Mouse (Mus musculus): Measurements from ENCODE around the gene Hcfc1r1. TPM values are rescaled to one million over a fixed set of nuclear protein-coding genes. Genes with fewer than 3 reads are reported as not detected.
A peak's percentile ranks its signal among the peaks of the same experiment; 100 is the strongest.

Hcfc1r1 gene
- 100 to 1,000 TPM; 135 to 138 TPM for total RNA-seq (2021)
- long read RNA-seq, experiment 1, transcript Hcfc1r1-201 (3 exons, 946 nt) = major isoform, 30 of 64 reads
- long read RNA-seq, experiment 1, partial matches to known transcripts = 26 of 64 reads
- long read RNA-seq, experiment 1, other reads (novel, unspliced or antisense) = 8 of 64 reads
- long read RNA-seq, experiment 2, transcript Hcfc1r1-201 (3 exons, 946 nt) = major isoform, 17 of 59 reads
- long read RNA-seq, experiment 2, partial matches to known transcripts = 31 of 59 reads
- long read RNA-seq, experiment 2, other reads (novel, unspliced or antisense) = 11 of 59 reads

GRCm38 (mm10) chr17:23673424-23674073, at the start of gene Hcfc1r1, which contains the start of gene Thoc6:
Gene Hcfc1r1 (plus strand): TSS chr17:23673596.
Gene Thoc6 (minus strand): TSS chr17:23673882.
- DNase-seq (ENCODE audit: low spot score) = peak; percentile 93

GRCm38 (mm10) chr17:23627813-23628212, 45.6 kb upstream of the Hcfc1r1 start:
- no peak for DNase-seq (ENCODE audit: low spot score)

GRCm38 (mm10) chr17:23630195-23631020, 43.0 kb upstream of the Hcfc1r1 start:
- DNase-seq (ENCODE audit: low spot score) = peak; percentile 65

DNA sequence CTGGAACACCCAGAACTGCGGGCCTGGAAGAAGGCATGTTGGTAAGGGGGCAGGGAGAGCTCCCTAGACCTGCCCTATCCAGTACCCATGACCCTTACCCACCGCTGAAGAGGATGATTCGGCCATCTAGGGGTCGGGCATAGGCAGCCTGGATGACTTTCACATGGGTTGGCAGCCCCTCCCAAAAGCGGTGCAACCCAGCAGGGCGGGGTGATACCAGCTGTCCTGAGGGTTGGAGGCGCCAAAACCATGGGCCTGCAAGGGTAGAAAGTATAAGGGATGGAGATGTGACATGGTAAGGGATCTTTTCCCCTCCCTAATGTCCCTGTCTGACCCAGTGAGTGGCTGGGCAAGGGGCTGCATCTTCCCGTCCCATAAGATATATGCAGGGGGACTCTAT, 42.2 kb upstream of the Hcfc1r1 start:
- DNase-seq (ENCODE audit: low spot score) = no peak

DNA sequence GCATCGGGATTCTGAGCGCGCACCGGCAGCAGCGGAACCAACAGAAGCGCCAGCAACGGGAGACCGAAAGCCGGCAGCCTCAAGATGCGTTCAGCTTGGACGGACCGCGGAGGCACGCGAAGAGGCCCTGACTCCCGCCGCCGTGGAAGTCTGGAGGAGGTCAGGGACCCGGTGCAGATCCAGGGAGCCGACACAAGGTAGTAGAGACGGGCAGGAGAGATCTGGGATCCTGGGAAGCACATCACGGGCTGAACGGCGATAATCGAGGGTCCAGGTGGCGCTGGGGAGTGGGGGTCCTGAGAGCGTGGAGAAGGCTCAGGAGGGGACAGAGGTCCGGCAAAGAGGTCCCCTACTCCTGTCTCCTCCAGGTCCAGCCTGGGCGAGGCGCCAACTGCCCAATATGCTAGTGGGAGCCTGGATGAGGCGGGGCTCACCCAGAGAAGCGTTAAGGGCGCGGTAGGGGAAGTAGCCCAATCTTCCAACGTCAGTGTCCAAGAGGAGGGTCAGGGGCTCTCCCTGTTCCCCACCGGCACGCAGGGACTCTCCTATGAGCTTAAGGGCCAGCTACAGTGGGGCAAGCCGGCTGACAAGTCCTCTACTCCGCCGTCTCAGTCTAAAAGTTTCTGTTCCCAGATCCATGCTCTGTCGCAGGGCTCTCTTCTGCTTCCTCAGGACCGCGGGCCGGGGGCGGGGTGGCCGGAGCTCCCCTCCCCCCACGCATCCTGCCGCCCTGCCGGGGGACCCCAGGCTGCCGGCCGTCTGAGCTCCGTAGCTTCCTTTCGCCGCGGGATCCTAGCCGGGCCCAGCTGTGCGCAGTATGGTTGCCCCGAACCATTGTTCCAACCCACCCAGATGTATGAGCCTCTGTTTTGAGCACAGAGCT, 28.5 kb upstream of the Hcfc1r1 start, which contains the start of gene Mmp25:
Mmp25 (minus strand) TSS at position 665 of the 883 bp plus-strand sequence.
- DNase-seq (ENCODE audit: low spot score) = no peak

GRCm38 (mm10) chr17:23645894-23646293, 27.5 kb upstream of the Hcfc1r1 start:
- no peak for DNase-seq (ENCODE audit: low spot score)

DNA sequence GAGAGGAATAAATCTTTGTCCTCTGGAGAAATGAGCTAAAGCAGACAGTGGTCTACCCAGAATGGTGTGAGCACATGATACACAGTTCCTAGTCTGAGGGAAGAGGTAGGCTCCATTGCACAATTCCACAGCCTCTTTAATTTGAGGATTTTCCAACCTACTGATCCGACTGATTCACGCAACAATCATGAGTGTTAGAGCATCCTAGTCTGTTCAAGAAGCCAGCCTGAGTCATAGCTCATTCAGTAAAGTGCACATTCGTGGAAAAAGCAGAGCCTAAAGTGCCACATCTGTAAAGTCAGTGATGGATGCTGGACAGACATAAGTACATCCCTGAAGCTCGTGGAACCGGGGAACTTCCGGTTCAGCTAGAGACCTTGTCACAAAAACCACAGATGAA, 22.0 kb upstream of the Hcfc1r1 start:
- DNase-seq (ENCODE audit: low spot score) = no peak

- no peak for DNase-seq (ENCODE audit: low spot score)
These were observed 20.1 kb upstream of the Hcfc1r1 start for GRCm38 (mm10) chr17:23653324-23653723.

DNA sequence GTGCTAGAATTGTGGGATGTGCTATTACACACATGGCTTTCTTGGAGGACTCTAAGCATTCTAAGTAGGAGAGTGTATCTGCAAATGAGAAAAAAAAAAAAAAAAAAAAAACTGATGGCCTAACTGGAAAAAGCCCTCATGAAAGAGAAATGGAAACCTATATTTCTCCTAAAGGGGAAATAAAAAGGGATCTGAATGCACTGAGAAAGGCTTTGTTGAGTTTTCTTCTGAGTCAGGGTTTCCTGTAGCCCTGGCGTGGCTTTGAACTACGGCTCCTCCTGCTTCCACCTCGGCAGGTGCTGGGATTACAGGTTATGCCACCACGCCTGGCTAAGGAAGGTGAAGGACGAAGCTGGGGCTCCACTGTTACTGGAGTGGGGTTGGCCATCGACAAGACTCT, 19.4 kb upstream of the Hcfc1r1 start:
- no peak for DNase-seq (ENCODE audit: low spot score)

- no peak for DNase-seq (ENCODE audit: low spot score)
These were observed 19.0 kb upstream of the Hcfc1r1 start for GRCm38 (mm10) chr17:23654410-23654809.

GRCm38 (mm10) chr17:23658450-23658849, 14.9 kb upstream of the Hcfc1r1 start:
- DNase-seq (ENCODE audit: low spot score) = no peak

DNA sequence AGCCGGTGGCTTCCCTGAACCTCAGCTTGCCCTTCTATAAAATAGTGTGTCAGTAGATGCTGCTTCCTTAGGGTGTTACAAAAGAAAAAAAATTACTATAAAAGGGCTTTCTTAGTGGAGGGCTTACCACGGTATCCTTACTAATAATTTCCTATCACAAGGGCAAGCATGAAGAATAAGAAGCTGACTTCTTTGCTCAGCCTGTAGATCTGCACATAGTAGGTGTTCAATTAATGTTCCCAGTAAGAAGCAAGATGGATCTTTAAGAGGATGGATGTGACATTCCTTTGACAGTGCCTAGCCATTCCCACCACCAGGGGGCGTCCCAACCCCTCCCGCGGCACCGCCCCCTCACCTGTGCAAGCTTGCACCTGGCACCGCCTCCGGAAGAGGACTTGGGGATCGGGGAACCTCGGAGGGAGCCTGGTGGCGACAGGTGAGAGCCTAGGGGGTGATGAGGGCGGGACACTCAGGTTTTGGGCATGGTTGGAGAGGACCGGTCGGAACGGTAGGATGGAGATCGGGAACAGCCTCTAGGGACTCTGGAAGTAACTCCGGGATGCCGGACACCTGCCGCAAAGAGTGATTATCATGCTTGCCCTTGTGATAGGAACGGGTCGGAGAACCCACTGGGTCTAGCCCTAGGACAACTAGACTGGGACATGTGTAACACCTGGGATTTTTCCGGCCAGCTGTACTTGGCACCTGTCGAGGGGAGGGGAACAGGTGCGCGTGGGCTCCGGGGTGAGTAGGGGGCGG, 13.1 kb upstream of the Hcfc1r1 start, which contains the start of gene Bicdl2:
Bicdl2 (plus strand) TSS at position 390 of the 759 bp plus-strand sequence.
- DNase-seq (ENCODE audit: low spot score) = peak; percentile 28

GRCm38 (mm10) chr17:23660876-23661200, 12.6 kb upstream of the Hcfc1r1 start:
- DNase-seq (ENCODE audit: low spot score) = no peak

DNA sequence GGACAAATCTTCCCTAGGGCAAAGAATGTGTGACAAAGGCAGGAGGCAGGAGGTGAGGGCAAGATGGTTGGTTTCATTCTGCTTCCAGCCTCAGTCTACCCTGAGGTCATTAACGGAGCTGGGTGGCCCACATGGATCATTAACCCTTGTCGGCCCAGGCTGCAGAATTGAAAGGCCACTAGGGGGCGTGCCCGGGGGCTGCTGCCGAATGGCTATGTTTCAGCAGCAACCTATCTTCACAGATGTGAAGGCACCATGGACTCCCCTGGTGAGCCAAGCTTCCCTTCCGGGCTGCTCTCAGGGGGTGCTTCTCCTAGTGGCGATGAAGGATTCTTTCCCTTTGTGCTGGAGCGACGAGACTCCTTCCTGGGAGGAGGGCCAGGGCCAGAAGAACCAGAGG, 11.9 kb upstream of the Hcfc1r1 start:
- DNase-seq (ENCODE audit: low spot score) = no peak

- no peak for DNase-seq (ENCODE audit: low spot score)
These were observed 8.8 kb upstream of the Hcfc1r1 start for GRCm38 (mm10) chr17:23664556-23665021.

DNA sequence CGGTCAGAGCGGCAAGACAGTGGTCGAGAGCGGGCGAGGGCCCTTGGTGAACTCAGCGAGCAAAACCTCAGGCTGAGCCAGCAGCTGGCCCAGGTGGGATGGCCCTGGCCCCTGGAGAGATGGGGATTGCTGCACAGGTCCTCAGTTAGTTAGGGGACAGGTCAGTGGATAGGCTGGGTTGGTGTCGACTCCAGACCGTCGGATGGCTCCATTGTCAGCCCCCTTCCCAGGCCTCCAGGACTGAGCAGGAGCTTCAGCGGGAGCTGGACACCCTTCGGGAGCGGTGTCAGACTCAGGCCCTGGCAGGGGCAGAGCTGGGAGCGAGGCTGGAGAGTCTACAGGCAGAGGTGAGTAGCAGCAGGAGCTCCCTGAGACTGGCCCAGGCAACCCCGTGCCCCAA, 7.9 kb upstream of the Hcfc1r1 start:
- DNase-seq (ENCODE audit: low spot score) = no peak

GRCm38 (mm10) chr17:23670516-23671074, 2.8 kb upstream of the Hcfc1r1 start:
- DNase-seq (ENCODE audit: low spot score) = peak; percentile 0

DNA sequence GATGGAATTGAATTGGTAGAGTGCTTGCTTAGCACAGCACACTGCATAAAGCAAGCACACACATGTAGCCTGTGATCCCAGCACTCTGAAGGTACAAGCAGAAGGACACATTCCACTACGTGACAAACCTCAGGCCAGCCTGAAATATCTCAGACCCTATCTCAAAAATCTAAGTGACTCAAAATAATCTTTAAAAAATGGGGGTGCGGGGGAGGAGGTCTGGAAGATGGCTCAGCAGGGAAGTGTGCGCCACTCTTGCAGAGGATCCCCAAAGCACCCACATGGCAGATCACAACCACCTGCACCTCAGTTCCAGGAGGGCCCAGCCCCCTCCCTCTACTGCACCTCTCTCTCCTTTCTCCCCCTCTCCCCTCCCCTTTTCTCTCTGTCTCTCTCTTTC, 1.9 kb upstream of the Hcfc1r1 start:
- no peak for DNase-seq (ENCODE audit: low spot score)

DNA sequence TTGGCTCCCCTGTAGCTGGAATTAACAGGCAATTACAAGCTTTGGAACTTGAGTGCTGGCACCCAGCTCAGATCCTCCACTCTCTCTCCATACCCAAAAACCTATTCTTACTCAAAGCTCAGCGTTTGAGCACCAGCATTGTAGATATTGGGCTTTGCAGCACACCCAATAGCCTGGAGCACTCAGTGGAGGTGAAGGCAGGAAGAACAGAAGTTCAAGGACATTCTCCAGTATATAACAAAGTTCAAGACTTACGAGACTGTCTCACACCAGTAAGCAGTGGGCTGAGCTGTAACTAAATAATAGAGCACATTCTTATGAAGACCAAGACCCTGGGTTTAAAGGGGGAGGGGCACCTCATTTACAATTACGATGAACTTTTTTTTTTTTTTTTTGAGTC, 635 bp upstream of the Hcfc1r1 start:
- DNase-seq (ENCODE audit: low spot score) = no peak
